Mouse (Mus musculus) brain, embryonic 14.5 days (tissue): ENCODE measurements around the gene Sfrp5. TPM values are rescaled to one million over a fixed set of nuclear protein-coding genes. Genes with fewer than 3 reads are reported as not detected.

Experiments used
- DNase-seq: peaks from one replicate; pipeline ENCODE4 v3.0.0-alpha.2; 2011; ENCODE audit warnings: low read depth
- CTCF ChIP-seq: fragments of 200-500 bp; IDR thresholded peaks from 2 replicates; pipeline ENCODE4 v1.5.1; 2012; ENCODE audit warnings: inconsistent platforms, mild to moderate bottlenecking, moderate library complexity, borderline replicate concordance; ENCODE audit not compliant: insufficient read depth, insufficient read length; ENCODE audit errors: extremely low read depth
- POLR2A ChIP-seq: fragments of 200-500 bp; IDR thresholded peaks from 2 replicates; pipeline ENCODE4 v1.6.1; 2012; ENCODE audit warnings: mild to moderate bottlenecking, inconsistent platforms, borderline replicate concordance; ENCODE audit not compliant: poor library complexity, insufficient read depth, insufficient read length, severe bottlenecking; ENCODE audit errors: extremely low read depth
- polyA plus RNA-seq: library from polyadenylated mRNA; depleted of rRNA; stranded (reverse); fragments of >200 nt; gene quantifications from 2 replicates; pipeline ENCODE4 v1.2.3, GENCODE M21; 2012; rRNA removed

Gene Sfrp5
- polyA plus RNA-seq, 1 experiment: 4.5 TPM

GRCm38 (mm10) chr19:42151990-42152389 lies 50.1 kb downstream of the Sfrp5 start:
- DNase-seq: peak; percentile 89
- TF ChIP-seq POLR2A: no peak
- TF ChIP-seq CTCF: peak; percentile 96

GRCm38 (mm10) chr19:42148569-42148860 lies 53.5 kb downstream of the Sfrp5 start:
- no peak for DNase-seq
- TF ChIP-seq CTCF (no peak), POLR2A (no peak)

Other genes with a start within 250 kb of the Sfrp5 start
- 66.3 and 88.7 TPM in 2 replicates for gene Mms19, start 221.1 kb downstream of the Sfrp5 start, polyA plus RNA-seq
- 20.0 and 20.9 TPM in 2 replicates for gene Ubtd1, start 220.5 kb downstream of the Sfrp5 start, polyA plus RNA-seq
- gene Ankrd2, start 166.3 kb downstream of the Sfrp5 start, polyA plus RNA-seq: 0.34 and 0.38 TPM in 2 replicates
- 1.2 and 1.7 TPM in 2 replicates for gene Hoga1, start 156.6 kb downstream of the Sfrp5 start, polyA plus RNA-seq
- 0.09 and 0.29 TPM in 2 replicates for gene 4933411K16Rik, start 150.0 kb downstream of the Sfrp5 start, polyA plus RNA-seq
- 128 and 144 TPM in 2 replicates for gene Morn4, start 115.9 kb downstream of the Sfrp5 start, polyA plus RNA-seq
- 41.3 and 44.6 TPM in 2 replicates for gene Pi4k2a, start 111.8 kb downstream of the Sfrp5 start, polyA plus RNA-seq
- 4.5 and 5.4 TPM in 2 replicates for gene Avpi1, start 73.2 kb downstream of the Sfrp5 start, polyA plus RNA-seq
- 15.2 and 16.7 TPM in 2 replicates for gene Marveld1, start 54.9 kb downstream of the Sfrp5 start, polyA plus RNA-seq
- gene Zfyve27, start 38.3 kb downstream of the Sfrp5 start, polyA plus RNA-seq: 104 and 141 TPM in 2 replicates
- gene Golga7b, start 45.3 kb upstream of the Sfrp5 start, polyA plus RNA-seq: 20.5 and 33.7 TPM in 2 replicates
- 21.5 and 21.7 TPM in 2 replicates for gene Crtac1, start 229.5 kb upstream of the Sfrp5 start, polyA plus RNA-seq